Mouse (Mus musculus): Measurements from ENCODE around the gene Satb2. TPM values are rescaled to one million over a fixed set of nuclear protein-coding genes. Genes with fewer than 3 reads are reported as not detected.

Gene Satb2
- polyA plus RNA-seq, 1 experiment from 2014 or later, result 1.9 TPM

GRCm38 (mm10) chr1:56983100-56983590 lies 4.7 kb upstream of the Satb2 start:
- Histone ChIP-seq H3K36me3 (ENCODE audit: control insufficient read depth, insufficient read depth, low read length) (no peaks in the 10 kb centered on the region), H3K27ac (ENCODE audit: low read depth, low read length) (no peak overlapping the region), H3K9me3 (ENCODE audit: control insufficient read depth, low read length) (no peaks in the 10 kb centered on the region), H3K9ac (ENCODE audit: low read length) (no peak overlapping the region), H3K4me3 (ENCODE audit: low read depth, low read length) (no peak overlapping the region), H3K4me1 (replicated peaks; ENCODE audit: control insufficient read depth, insufficient read depth, low read length) (peaks cover 2% of the 10 kb centered on the region; the same call in 1 of the 2 replicates), H3K4me2 (ENCODE audit: low read depth, low read length, severe bottlenecking) (no peak overlapping the region), H3K27me3 (ENCODE audit: control insufficient read depth, insufficient read depth, low read length) (peaks cover 68% of the 10 kb centered on the region)
- 0% methylated on average over 8 of the region's 8 CpGs for WGBS
- DNase-seq (ENCODE audit: low spot score) (no peak), ATAC-seq (replicated peaks; ENCODE audit: low FRiP score) (no peak)

GRCm38 (mm10) chr1:56982631-56983030 lies 4.2 kb upstream of the Satb2 start:
- no peak overlapping the region for H3K9ac ChIP-seq (ENCODE audit: low read length)
- H3K9me3 ChIP-seq (ENCODE audit: control insufficient read depth, low read length), result no peaks in the 10 kb centered on the region
- H3K36me3 ChIP-seq (ENCODE audit: control insufficient read depth, insufficient read depth, low read length), result no peaks in the 10 kb centered on the region
- peaks cover 5% of the 10 kb centered on the region; the same call in 1 of the 2 replicates for H3K4me1 ChIP-seq (replicated peaks; ENCODE audit: control insufficient read depth, insufficient read depth, low read length)
- H3K4me2 ChIP-seq (ENCODE audit: low read depth, low read length, severe bottlenecking), result no peak overlapping the region
- under 1% methylated on average over 7 of the region's 8 CpGs for WGBS
- peaks cover 73% of the 10 kb centered on the region for H3K27me3 ChIP-seq (ENCODE audit: control insufficient read depth, insufficient read depth, low read length)
- no peak overlapping the region for H3K4me3 ChIP-seq (ENCODE audit: low read depth, low read length)
- ATAC-seq (replicated peaks; ENCODE audit: low FRiP score), result no peak
- no peak for DNase-seq (ENCODE audit: low spot score)
- H3K27ac ChIP-seq (ENCODE audit: low read depth, low read length), result no peak overlapping the region

- Histone ChIP-seq H3K27me3 (ENCODE audit: control insufficient read depth, insufficient read depth, low read length) (peaks cover 75% of the 10 kb centered on the region), H3K4me1 (replicated peaks; ENCODE audit: control insufficient read depth, insufficient read depth, low read length) (peaks cover 5% of the 10 kb centered on the region; the same call in 1 of the 2 replicates), H3K4me3 (ENCODE audit: low read depth, low read length) (no peak overlapping the region), H3K9me3 (ENCODE audit: control insufficient read depth, low read length) (no peaks in the 10 kb centered on the region), H3K9ac (ENCODE audit: low read length) (no peak overlapping the region), H3K4me2 (ENCODE audit: low read depth, low read length, severe bottlenecking) (no peak overlapping the region), H3K36me3 (ENCODE audit: control insufficient read depth, insufficient read depth, low read length) (no peaks in the 10 kb centered on the region), H3K27ac (ENCODE audit: low read depth, low read length) (no peak overlapping the region)
- peak; percentile 51 for DNase-seq (ENCODE audit: low spot score)
- WGBS, result under 1% methylated on average over 11 of the region's 11 CpGs
- no peak for ATAC-seq (replicated peaks; ENCODE audit: low FRiP score)
Measured at GRCm38 (mm10) chr1:56981947-56982555, 3.6 kb upstream of the Satb2 start.

- H3K27ac ChIP-seq (ENCODE audit: low read depth, low read length), result no peak overlapping the region
Measured at GRCm38 (mm10) chr1:56981508-56981907, 3.1 kb upstream of the Satb2 start.

GRCm38 (mm10) chr1:56980631-56981275 lies 2.3 kb upstream of the Satb2 start:
- Histone ChIP-seq H3K27ac (ENCODE audit: low read depth, low read length) (no peak overlapping the region), H3K4me3 (ENCODE audit: low read depth, low read length) (0 out of 2 replicates have a peak overlapping the region, but pooled peaks have one; percentile 0), H3K36me3 (ENCODE audit: control insufficient read depth, insufficient read depth, low read length) (no peaks in the 10 kb centered on the region), H3K9me3 (ENCODE audit: control insufficient read depth, low read length) (no peaks in the 10 kb centered on the region), H3K27me3 (ENCODE audit: control insufficient read depth, insufficient read depth, low read length) (peaks cover 83% of the 10 kb centered on the region), H3K4me1 (replicated peaks; ENCODE audit: control insufficient read depth, insufficient read depth, low read length) (peaks cover 8% of the 10 kb centered on the region; the same call in 1 of the 2 replicates), H3K4me2 (ENCODE audit: low read depth, low read length, severe bottlenecking) (0 out of 2 replicates have a peak overlapping the region, but pooled peaks have one; percentile 3), H3K9ac (ENCODE audit: low read length) (no peak overlapping the region)
- WGBS, result under 1% methylated on average over 27 of the region's 27 CpGs
- DNase-seq (ENCODE audit: low spot score) (peak; percentile 56), ATAC-seq (replicated peaks; ENCODE audit: low FRiP score) (no peak)

More at GRCm38 (mm10) chr1:56981508-56981907, 3.1 kb upstream of the Satb2 start:
- H3K9ac ChIP-seq (ENCODE audit: low read length), result no peak overlapping the region
- H3K4me2 ChIP-seq (ENCODE audit: low read depth, low read length, severe bottlenecking), result no peak overlapping the region
- H3K4me1 ChIP-seq (replicated peaks; ENCODE audit: control insufficient read depth, insufficient read depth, low read length), result peaks cover 8% of the 10 kb centered on the region; the same call in 1 of the 2 replicates
- DNase-seq (ENCODE audit: low spot score), result no peak
- peaks cover 79% of the 10 kb centered on the region for H3K27me3 ChIP-seq (ENCODE audit: control insufficient read depth, insufficient read depth, low read length)
- H3K36me3 ChIP-seq (ENCODE audit: control insufficient read depth, insufficient read depth, low read length), result no peaks in the 10 kb centered on the region
- WGBS, result 0% methylated on average over 1 of the region's 1 CpGs
- no peak for ATAC-seq (replicated peaks; ENCODE audit: low FRiP score)
- H3K9me3 ChIP-seq (ENCODE audit: control insufficient read depth, low read length), result no peaks in the 10 kb centered on the region
- H3K4me3 ChIP-seq (ENCODE audit: low read depth, low read length), result no peak overlapping the region

- H3K4me1 ChIP-seq (replicated peaks; ENCODE audit: control insufficient read depth, insufficient read depth, low read length), result peaks cover 8% of the 10 kb centered on the region; the same call in 1 of the 2 replicates
Measured at GRCm38 (mm10) chr1:56979531-56980395, 1.3 kb upstream of the Satb2 start.

GRCm38 (mm10) chr1:56977201-56978100 lies 999 bp downstream of the Satb2 start:
- H3K4me3 ChIP-seq (ENCODE audit: low read depth, low read length), result peak overlapping the region; percentile 17; the same call in 1 of the 2 replicates
- H3K9me3 ChIP-seq (ENCODE audit: control insufficient read depth, low read length), result no peaks in the 10 kb centered on the region
- no peaks in the 10 kb centered on the region for H3K36me3 ChIP-seq (ENCODE audit: control insufficient read depth, insufficient read depth, low read length)
- H3K4me1 ChIP-seq (replicated peaks; ENCODE audit: control insufficient read depth, insufficient read depth, low read length), result peaks cover 8% of the 10 kb centered on the region; the same call in 1 of the 2 replicates
- ATAC-seq (replicated peaks; ENCODE audit: low FRiP score) (peak; percentile 23; the same call in 1 of the 2 replicates), DNase-seq (ENCODE audit: low spot score) (peak; percentile 87)
- peaks cover 56% of the 10 kb centered on the region for H3K27me3 ChIP-seq (ENCODE audit: control insufficient read depth, insufficient read depth, low read length)
- under 1% methylated on average over 45 of the region's 45 CpGs for WGBS
- peak overlapping the region; percentile 45; the same call in 1 of the 2 replicates for H3K4me2 ChIP-seq (ENCODE audit: low read depth, low read length, severe bottlenecking)
- H3K9ac ChIP-seq (ENCODE audit: low read length), result 0 out of 2 replicates have a peak overlapping the region, but pooled peaks have one; percentile 3
- H3K27ac ChIP-seq (ENCODE audit: low read depth, low read length), result no peak overlapping the region

More at GRCm38 (mm10) chr1:56979531-56980395, 1.3 kb upstream of the Satb2 start:
- Histone ChIP-seq H3K36me3 (ENCODE audit: control insufficient read depth, insufficient read depth, low read length) (no peaks in the 10 kb centered on the region), H3K4me2 (ENCODE audit: low read depth, low read length, severe bottlenecking) (no peak overlapping the region), H3K27me3 (ENCODE audit: control insufficient read depth, insufficient read depth, low read length) (peaks cover 78% of the 10 kb centered on the region), H3K4me3 (ENCODE audit: low read depth, low read length) (no peak overlapping the region), H3K27ac (ENCODE audit: low read depth, low read length) (no peak overlapping the region), H3K9ac (ENCODE audit: low read length) (no peak overlapping the region), H3K9me3 (ENCODE audit: control insufficient read depth, low read length) (no peaks in the 10 kb centered on the region)
- WGBS, result 4% methylated on average over 7 of the region's 7 CpGs
- ATAC-seq (replicated peaks; ENCODE audit: low FRiP score) (no peak), DNase-seq (ENCODE audit: low spot score) (no peak)

Data from forebrain, embryonic 11.5 days (tissue).